Mouse (Mus musculus) testis, postnatal 14 days (tissue): ENCODE results near the gene Gm10130.
"Not testable (repeated sequence)": the region's sequence is repeated elsewhere in the genome, so short reads cannot be mapped to it uniquely, and the experiment has no call there.

Experiments
- DNase-seq: peaks from one replicate; pipeline ENCODE4 v3.0.0; 2021; ENCODE audit warnings: low spot score

Gm10130 gene

DNA sequence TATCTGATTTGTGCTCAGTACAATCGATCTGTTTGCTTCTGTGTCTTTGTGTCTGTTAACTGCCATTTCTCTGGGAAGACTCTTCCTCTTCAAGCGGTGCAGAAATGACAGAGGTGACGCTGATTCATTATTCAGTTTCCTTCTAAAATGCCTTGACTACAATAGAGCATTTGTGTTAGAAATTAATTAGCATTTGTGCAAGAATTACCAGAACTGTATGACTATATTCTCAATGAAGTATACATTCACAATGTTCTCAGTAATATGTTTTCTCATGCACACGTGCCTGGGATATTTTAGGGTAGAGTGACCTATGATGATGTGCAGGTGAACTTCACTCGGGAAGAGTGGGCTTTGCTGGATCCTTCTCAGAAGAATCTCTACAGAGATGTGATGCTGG lies at the start of gene Gm10130:
Gene Gm10130 (plus strand): TSS at position 301 of the 400 bp plus-strand sequence.
- no peak for DNase-seq

DNA sequence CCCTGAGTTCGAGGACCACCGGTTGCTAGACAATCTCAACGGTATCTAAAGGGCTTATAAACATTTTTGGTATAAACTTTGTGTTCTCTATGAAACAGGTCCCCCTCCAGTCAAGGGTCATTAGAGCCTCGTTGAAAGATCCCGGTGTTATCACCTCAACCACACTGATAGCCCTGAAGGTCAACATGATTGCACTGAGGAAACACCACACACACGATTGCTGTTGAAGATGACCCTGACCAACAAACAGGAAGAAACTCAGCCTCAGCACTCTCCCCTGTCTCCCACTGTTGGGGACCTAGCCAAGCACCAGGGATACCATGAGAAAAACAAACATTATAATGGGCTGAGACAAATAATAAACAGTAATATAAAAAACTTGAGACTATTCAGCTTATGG lies 29.8 kb upstream of the Gm10130 start:
- DNase-seq, result no peak

DNA sequence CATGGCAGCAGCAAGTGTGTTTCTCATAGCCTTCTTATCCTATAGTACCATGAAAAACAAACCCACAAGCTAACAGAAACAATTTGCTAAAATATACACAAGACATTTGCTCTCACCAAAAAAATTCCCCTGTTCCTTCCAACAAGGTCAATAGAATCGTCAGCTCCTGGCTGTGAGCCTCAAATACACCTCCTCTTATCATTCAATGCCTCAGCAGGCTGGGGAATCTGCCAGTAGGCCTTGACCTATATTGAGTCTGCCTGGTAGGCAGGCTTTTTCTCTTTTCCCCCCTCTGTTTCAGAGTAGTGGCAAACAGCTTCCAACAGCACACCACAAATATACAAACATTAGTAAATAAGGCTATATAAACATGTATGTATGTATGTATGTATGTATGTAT lies 24.4 kb upstream of the Gm10130 start:
- peak; percentile 34 for DNase-seq

DNA sequence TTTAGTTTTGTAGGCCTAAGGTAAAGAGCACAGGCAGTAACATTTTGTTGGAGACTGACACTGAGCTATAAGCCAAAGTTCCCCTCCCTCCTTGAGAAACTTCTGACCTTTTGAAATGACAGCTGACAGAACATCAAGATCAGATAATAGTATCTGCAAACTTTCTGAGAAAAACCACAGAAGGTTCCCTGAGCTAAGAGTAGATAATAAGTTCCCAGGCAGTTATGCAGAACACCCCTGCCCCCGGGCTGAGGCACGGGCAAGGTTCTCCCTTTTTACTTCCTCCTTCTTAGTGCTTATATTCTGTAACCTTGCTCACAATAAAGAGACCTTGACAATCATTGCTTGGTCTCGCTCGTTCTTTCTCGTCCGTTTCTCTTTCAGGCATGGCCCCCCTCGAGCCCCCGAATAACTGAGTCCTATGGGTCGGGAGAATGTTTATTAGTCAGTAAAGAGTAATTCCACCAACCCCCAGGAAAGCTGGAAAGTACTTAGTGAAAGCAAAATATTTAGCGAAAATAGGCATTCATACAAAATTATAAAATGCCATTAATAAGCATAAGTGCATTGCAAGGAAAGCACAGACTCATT lies 16.2 kb upstream of the Gm10130 start:
- no peak for DNase-seq

DNA sequence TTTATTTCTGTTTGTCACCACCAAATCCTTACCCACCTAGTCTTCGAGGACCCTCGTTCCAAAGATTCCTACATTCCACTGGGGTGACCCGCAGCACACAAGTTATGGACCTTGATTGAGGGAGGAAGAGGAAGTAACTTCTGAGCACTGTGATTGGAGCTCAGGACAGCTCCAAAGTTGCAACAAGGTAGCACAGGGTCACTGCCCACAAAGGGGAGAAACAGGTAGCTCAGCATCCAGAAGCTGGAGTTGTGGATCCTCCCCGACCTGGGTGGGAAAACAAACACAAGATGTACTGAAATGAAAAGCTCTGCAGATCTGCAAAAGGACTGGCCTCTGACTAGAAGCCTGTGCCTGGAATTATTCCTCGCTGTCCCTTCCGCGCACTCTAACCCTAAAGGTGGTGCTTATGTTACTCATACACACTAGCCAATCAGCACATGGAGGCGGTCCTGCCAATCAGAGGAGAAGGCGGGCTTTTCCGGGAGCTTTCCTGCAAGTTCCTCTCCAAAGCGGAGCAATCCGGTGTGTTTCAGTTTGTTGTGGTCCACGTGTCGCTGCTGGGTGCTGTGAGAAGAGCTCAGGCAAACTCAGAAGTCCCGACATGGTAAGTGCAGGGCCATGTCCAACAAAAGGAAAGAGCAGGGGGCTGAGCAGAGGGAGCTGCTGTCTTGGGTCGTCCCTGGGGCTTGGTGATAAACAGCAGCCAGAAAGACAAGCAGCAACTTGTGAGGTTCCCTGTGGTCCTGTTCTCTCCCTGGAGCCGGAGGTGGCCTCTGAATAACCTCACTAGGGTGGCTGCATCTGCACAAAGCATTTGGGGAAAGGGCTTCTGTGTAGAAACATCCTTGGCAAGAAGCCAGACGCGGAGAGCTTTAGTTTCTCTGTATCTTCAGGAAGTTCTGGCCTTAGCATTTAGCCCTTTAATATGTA lies 12.3 kb upstream of the Gm10130 start:
- peak; percentile 91 for DNase-seq

DNA sequence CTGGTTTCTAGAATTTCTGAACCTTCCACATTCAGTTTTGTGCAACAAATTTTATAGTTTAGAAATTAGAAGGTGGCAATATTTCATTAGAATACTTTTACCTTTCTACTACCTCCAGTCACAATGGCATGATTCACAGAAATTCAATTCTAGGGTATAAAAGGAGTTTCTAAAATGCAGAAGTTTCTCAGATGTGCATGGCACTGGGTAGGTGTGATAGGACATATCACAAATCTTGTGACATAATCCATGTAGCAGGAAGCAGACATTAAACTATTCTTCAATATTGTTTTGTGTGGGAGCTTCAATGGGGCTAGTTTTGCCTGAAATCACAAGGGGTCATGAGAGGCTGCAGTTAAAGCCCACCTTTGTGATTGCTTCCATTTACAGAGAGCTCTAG lies 7.4 kb upstream of the Gm10130 start:
- DNase-seq, result no peak

DNA sequence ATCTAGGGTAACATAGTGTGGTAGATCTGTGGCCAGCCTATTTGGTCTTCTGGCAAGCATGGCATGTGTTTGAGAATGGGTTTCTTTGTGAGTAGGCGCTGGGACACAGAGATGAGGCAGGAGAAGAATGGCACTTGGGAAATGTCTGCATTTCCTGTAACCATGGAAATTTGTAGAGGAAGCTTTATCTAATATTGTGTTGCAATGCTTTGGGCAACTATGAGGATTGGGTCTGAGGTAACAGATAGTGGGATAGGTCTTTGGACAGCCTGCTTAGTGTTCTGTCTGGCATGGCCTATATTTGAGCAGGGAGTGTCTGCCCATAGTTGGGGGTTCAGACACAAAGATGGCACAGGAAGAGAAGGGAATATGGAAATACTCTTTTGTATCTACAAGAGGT lies 4.5 kb upstream of the Gm10130 start:
- DNase-seq, result no peak

DNA sequence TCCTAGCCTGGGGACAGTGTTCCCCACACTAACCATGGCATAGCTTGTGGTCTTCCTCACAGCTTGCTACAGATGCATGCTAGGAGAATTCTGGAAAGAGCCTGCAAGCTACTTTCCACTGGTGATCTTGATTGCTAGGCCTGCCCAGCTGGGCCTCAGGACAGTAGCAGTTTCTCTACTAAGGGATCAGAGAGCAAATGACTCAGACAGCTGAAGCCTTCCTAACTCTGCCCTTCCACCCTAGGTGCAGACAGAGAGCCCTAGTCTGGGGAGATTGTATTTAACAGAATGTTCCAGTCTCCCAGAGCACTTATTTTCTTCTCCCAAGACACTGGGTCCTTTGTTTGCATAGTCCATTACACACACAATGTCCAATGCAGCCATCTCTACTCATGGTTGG lies 33.6 kb downstream of the Gm10130 start:
- not testable (repeated sequence) for DNase-seq

DNA sequence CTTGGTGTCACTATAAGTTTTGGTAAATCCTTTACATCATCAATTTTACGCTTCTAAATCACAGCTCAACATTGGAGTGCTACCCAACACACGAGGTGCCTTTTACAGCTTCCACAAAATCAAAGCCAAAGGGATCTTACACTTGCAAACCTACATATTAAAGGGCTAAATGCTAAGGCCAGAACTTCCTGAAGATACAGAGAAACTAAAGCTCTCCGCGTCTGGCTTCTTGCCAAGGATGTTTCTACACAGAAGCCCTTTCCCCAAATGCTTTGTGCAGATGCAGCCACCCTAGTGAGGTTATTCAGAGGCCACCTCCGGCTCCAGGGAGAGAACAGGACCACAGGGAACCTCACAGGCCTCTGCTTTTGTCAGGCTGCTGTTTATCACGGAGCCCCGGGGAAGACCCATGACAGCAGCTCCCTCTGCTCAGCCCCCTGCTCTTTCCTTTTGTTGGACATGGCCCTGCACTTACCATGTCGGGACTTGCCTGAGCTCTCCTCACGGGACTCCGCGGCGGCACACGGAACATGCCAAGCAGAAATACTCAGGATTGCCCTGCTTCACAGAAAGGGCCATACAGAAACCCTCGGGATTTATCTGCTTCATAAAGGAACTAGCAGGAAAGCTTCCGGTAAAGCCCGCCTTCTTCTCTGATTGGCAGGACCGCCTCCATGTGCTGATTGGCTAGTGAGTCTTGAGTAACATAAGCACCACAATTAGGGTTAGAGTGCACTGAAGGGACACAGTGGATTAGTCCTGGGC lies 38.8 kb downstream of the Gm10130 start, which contains the start of gene 3300002I08Rik:
Gene 3300002I08Rik (minus strand): TSS at position 653 of the 765 bp plus-strand sequence.
- DNase-seq, result peak; percentile 86

DNA sequence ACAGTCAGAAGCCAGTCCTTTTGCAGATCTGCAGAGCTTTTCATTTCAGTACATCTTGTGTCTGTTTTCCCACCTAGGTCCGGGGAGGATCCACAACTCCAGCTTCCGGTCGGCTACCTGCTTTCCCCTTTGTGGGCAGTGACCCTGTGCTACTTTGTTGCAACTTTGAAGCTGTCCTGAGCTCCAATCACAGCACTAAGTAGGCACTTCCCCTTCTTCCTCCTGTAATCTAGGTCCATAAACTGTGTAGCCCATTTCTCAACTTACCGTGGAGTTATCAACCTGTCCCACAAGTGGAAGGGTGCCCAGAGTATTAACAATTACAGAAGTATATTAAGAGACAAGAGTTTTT lies 39.4 kb downstream of the Gm10130 start:
- DNase-seq, result no peak

DNA sequence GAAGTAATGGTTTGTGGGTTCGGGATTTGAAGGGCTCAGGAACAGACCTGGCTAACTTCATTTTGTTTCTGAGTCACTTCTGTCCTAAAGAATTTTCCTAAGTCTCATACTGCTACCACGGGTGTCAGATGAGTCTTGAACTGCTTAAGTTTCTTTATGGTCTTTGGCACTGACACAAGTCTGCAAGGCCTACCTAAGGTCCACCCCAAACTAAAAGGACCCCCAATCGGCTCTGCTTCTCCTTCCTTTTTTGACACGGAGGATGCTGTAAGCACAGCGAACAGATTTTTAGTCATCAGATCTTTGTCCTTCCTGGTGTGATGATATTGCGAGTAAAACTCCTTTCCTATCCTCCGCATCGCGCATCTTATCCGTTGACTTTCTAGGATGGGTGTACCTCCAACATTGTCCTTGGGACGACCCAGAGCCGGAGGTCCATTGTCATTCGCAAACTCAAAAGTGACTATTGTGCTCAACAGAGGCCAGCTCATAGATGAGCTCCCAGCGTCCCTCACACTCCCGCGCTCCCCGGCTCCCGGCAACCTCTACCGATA lies 62.1 kb downstream of the Gm10130 start:
- not testable (repeated sequence) for DNase-seq

DNA sequence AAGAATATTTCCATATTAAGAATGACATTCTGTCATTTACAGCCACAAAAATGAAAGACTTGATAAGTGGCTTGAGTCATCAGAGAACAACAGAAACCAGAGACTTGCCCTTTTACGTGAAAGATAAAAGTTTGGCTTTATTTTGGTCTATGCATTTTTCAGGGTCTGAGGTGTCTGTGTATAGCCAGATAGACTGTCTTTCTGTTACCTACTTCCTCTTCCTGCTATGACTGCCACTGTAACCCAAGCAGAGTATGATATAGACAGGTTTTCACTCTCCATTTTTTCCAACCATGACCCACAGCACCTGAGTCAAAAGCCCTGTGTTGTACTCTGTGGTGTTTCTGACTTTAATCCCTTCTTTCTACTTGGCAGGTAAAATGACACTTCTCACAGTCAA lies 66.7 kb downstream of the Gm10130 start:
- no peak for DNase-seq

DNA sequence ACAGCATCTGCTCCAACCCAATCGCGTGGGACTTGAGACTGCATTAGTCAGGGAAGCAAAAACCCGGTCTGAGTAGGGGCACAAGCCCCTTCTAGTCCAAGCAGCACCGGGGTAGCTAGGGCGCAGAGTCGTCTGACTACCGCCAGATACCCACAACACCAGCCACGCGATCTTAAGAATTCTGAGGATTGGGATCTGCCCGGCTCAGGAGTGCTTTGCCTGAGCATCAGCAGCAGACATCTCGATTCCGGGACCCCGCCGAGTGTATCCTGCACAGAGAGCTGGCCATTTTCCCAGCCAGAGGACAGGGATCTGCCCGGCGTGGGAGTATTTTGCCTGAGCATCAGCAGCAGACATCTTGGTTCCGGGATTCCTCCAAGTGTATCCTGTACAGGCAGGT lies 88.6 kb downstream of the Gm10130 start:
- DNase-seq, result not testable (repeated sequence)
